Mouse (Mus musculus) adrenal gland, adult 2 months (tissue): ENCODE results near the gene Ctcf. TPM values are rescaled to one million over a fixed set of nuclear protein-coding genes. Genes with fewer than 3 reads are reported as not detected.
A peak's percentile ranks its signal among the peaks of the same experiment; 100 is the strongest.

Experiments
- DNase-seq: peaks from one replicate; pipeline ENCODE4 v3.0.0; 2021
- polyA plus RNA-seq: library from polyadenylated mRNA; depleted of rRNA; stranded (reverse); fragments of >200 nt; gene quantifications from 2 replicates; pipeline ENCODE4 v1.2.3, GENCODE M21; 2012
- total RNA-seq, 2 experiments: library from RNA; stranded (reverse); gene quantifications; 2 replicates each; pipeline ENCODE4 v1.2.3; 2021

The Ctcf gene
- total and polyA plus RNA-seq, 3 experiments, result 14.5 to 53.4 (median 51.5) TPM

DNA sequence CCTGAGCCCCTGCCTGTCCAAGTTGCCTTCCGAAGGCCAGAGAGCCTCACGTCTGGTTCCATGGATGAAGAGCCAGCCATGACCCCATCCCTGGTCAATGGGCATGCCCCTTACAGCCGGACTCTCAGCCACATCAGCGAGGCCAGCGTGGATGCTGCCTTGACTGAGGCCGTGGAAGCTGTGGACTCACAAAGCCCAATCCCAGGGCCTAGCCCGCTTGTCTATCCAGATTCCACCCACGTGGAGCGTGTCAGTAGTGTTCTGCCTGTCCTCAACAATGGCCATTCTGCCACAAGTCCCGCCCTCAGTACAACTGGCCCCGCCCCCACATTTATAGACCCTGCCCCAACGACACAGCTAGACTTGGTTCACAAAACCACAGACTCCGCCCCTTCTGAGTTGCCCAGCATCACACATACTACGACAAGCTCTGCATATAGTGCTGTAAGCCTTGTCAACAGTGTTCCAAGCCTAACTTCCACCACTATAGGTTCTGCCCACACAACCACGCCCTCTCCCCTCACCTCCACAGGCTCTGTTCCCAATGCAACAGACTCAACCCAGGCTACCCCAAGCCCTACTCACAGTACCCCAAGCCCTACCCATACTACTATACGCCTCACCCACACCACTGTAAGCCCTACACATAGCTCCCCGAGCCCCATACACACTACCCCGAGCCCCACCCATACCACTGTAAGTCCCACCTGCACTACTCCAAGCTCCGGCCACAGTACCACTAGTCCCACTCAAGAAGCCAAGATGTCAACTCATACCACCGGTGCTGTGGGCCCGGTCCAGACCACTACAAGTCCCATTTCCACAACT is 18.7 kb upstream of the Ctcf start:
- DNase-seq, result no peak

GRCm38 (mm10) chr8:105618279-105618634 is 18.1 kb upstream of the Ctcf start:
- DNase-seq, result no peak

- no peak for DNase-seq
Measured at GRCm38 (mm10) chr8:105618892-105619591, 17.3 kb upstream of the Ctcf start.

GRCm38 (mm10) chr8:105620211-105620610 is 16.2 kb upstream of the Ctcf start:
- no peak for DNase-seq

DNA sequence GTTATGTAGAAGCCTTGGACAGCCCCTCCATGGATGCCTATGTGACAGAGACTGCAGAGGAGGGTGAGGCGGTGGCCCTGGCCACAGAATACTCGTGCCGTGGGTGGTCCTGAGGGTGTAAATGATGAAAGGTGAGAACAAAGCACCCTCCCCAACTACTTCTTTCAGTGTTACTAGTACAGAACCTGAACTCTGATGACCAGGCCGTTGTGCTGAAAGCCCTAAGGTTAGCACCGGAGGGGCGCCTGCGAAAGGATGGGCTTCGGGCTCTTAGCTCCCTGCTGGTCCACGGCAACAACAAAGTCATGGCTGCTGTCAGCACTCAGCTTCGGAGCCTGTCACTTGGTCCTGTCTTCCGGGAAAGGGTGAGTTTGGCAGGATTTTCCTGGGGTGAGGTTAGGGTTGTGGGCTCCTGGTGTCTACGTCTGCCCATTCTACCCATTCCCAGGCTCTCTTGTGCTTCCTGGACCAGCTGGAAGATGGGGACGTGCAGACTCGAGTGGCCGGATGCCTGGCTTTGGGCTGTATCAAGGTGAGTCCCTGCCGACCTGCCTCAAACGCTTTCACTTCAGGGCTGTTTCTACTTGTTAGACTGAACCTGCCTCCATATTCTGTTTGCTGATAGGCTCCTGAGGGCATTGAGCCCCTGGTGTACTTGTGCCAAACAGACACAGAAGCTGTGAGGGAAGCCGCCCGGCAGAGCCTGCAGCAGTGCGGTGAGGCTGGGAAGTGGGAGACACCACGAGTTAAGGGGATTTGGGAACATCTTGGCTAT is 15.2 kb upstream of the Ctcf start:
- DNase-seq, result no peak

DNA sequence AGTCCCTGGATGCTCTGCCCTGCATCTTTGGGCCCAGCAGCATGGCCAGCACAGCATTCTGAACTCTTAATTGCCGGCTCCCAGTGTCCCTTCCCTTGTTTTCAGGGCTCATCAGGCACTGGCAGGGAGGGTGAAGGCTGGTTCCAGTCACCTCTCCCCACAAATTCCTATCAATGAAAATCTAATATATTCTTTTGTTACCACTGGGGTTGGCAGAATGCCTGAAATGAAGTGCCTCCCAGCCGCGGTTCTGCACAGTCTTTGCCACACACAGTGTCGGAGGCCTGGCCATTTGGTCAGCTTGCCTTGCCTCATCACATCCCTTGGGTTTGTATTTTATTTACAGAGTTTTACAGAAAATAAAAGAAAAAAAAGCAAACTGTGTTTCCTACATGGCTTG is 14.5 kb upstream of the Ctcf start:
- DNase-seq, result no peak

- DNase-seq, result peak; percentile 92
Measured at GRCm38 (mm10) chr8:105622421-105622920, 13.9 kb upstream of the Ctcf start.

DNA sequence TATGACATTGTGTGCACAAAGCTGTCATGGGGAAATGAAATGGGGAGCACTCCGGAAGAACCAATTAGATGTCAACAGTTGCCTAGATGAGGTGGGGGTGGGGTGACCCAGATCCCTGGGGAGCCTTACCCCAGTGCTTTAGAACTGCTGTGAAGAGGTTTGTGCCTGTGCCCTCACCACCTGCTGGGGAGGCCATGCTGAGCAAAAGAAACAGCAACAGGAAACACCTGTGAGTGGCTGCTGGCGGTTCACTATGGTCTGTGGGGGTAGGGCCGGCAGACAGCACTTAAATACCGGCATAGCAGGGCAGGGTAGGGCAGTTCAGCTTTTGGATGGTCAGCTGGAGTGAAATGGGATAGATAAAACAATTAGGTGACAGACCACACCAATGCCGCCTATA is 13.2 kb upstream of the Ctcf start:
- DNase-seq, result no peak

DNA sequence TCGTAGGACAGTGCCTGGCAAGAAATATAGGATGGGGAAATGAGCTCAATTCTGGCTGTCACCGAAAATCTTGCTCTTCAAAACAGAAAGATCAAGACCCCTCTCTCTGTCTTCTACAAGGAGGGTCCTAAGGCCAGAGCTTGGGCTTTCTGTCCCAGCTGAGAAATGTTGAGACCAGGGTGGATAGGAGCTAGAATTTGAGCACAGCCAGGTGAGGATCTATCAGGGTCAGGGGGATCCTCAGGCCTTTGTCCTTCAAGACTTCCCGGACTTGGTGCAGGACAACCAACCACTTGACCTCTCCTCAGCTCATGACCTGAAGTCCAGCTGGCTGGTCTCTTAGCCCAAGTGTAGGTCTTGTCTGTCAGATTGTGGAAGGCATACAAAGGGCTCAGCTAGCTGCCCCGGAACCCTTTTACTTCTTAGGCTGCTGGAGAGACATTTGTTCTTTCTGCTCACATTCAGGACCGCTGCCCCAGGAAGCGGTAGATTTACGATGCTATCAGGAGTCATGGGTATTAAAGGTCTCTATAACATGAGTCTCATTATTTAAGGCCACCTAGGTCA is 12.6 kb upstream of the Ctcf start:
- no peak for DNase-seq

DNA sequence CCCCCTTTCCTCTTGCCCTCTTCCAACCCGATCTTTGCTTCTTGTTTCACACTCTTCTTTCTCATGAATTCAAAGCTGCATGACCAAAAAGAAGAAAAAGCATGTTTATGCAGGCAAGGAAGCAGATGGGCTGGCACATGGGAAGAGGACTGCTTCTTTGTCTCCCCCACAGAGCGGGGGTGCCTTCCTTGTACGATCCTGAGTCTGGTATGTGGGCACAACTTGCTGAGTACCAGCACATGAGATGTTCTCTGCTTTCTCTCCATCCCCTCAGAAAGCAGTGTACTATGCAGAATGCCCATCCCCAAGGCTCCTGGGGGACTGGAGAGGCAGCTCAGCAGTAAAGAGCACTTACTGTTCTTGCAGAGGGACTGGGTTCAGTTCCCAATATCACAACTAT is 12.0 kb upstream of the Ctcf start:
- DNase-seq, result no peak

DNA sequence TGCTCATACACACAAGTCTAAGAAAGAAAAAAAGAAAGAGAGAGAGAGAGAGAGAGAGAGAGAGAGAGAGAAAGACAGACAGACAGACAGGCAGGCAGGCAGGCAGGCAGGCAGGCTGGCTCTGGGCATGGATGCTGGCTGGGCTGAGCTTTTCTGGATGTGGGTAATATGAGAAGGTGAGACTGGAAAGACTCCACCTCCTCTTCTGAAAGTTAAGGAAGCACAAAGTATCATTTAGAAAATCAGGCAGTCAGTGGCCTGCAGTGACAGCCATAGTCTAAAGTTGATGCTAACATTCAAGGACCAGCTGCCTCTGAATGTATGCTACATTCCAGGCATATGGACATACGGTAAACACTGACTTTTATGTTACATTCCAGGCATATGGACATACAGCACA is 11.5 kb upstream of the Ctcf start:
- no peak for DNase-seq

DNA sequence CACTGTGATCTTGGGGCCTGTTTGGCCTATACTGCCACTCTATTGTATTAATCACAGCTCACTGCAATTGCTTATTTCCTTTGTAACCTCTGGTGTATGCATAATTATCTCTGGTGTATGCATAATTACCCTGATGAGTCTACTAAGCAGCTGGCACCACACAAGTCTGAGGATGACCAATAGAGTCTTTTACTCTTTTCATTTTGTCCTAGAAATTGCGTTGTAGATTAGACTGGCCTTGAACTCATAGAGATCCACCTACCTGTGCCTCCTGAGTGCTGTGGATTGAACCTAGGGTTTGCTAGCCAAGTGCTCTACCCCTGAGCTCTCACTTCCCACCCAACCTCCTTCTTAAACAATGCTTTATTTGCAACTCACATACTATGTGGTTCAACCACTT is 10.3 kb upstream of the Ctcf start:
- DNase-seq, result no peak

DNA sequence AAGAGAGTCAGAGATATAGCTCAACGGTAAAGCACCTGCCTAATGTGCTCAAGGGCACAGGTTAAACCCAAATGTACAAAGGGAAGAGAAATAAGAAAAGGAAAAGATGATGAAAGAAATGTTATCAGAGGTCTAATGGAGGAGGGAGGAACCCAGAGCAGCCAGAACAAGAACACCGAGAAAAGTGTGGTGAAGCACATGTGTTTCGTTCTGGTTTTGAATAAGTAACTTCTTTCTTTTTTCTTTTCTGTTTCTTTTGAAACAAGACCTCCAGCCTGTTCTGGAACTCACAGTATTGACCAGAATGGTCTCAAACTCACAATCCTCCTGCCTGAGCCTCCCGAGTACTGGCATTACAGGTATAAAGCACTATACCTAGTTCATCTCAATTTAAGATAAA is 7.0 kb upstream of the Ctcf start:
- no peak for DNase-seq

GRCm38 (mm10) chr8:105634771-105635458 is 1.5 kb upstream of the Ctcf start:
- no peak for DNase-seq

- no peak for DNase-seq
Measured at GRCm38 (mm10) chr8:105635481-105635880, 887 bp upstream of the Ctcf start.

- DNase-seq, result no peak
Measured at GRCm38 (mm10) chr8:105636963-105637510, 669 bp downstream of the Ctcf start, which contains the start of gene Agrp. Agrp (minus strand) TSS chr8:105637393.

DNA sequence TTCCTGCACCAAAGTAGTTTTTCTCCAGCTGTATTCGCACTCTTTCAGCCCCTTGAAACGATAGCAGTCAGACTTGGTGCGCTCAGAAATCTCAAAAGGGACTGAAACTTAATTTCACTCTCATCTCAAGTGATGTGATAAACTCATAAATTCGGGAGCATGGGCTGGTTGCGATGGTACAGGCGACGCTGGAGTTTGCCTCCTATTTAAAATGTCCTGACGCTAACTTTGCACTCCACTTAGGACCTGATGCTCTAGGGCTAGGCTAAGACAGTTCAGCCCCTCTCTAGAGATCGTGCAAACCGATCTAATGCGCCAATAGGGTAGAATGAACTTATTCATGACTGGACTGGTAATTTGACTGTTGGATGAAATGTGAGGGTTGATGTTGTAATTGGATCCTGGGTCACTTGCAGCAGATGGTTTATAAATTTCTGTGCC is 1.3 kb downstream of the Ctcf start:
- no peak for DNase-seq

- DNase-seq, result no peak
Measured at GRCm38 (mm10) chr8:105638510-105638909, 2.1 kb downstream of the Ctcf start.

- DNase-seq, result no peak
Measured at GRCm38 (mm10) chr8:105639835-105640234, 3.5 kb downstream of the Ctcf start.

GRCm38 (mm10) chr8:105640511-105640910 is 4.1 kb downstream of the Ctcf start:
- no peak for DNase-seq

DNA sequence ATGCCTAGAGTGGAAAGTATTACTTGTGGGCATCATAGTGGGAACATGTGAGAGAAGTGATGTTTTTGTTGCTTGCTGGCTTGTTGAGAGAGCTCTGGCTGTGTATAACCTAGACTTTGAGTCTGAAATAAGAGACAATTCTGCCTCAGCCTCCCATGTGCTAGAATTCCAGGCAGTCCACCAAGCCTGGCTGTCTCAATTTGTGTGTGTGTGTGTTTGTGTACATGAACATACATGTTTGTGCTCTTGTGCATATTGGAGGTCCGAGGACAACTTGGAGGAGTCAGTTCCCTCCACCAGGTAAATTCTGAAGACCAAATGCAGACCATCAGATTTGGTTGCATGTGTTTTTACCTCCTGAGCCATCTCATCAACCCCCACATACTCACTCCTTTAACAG is 8.8 kb downstream of the Ctcf start:
- DNase-seq, result no peak
